Mouse (Mus musculus): ENCODE measurements around the gene Nr4a1. TPM values are rescaled to one million over a fixed set of nuclear protein-coding genes. Genes with fewer than 3 reads are reported as not detected.

The Nr4a1 gene
- total RNA-seq (2015) (6.5 and 11.3 TPM in 2 replicates), total RNA-seq (2017) (7.1 and 7.9 TPM in 2 replicates)

GRCm38 (mm10) chr15:101253886-101254795 is at the start of gene Nr4a1:
Nr4a1 (plus strand) TSS chr15:101254269.
- ATAC-seq (replicated peaks; ENCODE audit: poor library complexity) = peak; percentile 43

GRCm38 (mm10) chr15:101204781-101205180 is 49.3 kb upstream of the Nr4a1 start:
- ATAC-seq (replicated peaks; ENCODE audit: poor library complexity) = no peak

- peak; percentile 80 for ATAC-seq (replicated peaks; ENCODE audit: poor library complexity)
These were observed 43.8 kb upstream of the Nr4a1 start for GRCm38 (mm10) chr15:101210228-101210627.

- no peak for ATAC-seq (replicated peaks; ENCODE audit: poor library complexity)
These were observed 43.0 kb upstream of the Nr4a1 start for GRCm38 (mm10) chr15:101210998-101211613.

GRCm38 (mm10) chr15:101212435-101212834 is 41.6 kb upstream of the Nr4a1 start:
- ATAC-seq (replicated peaks; ENCODE audit: poor library complexity) = no peak

- ATAC-seq (replicated peaks; ENCODE audit: poor library complexity) = no peak
These were observed 38.9 kb upstream of the Nr4a1 start for GRCm38 (mm10) chr15:101215136-101215535.

- ATAC-seq (replicated peaks; ENCODE audit: poor library complexity) = no peak
These were observed 38.0 kb upstream of the Nr4a1 start for GRCm38 (mm10) chr15:101216036-101216435.

GRCm38 (mm10) chr15:101220905-101221297 is 33.2 kb upstream of the Nr4a1 start:
- ATAC-seq (replicated peaks; ENCODE audit: poor library complexity) = no peak

- peak; percentile 54 for ATAC-seq (replicated peaks; ENCODE audit: poor library complexity)
These were observed 32.6 kb upstream of the Nr4a1 start for GRCm38 (mm10) chr15:101221298-101222104.

GRCm38 (mm10) chr15:101222897-101223482 is 31.1 kb upstream of the Nr4a1 start:
- ATAC-seq (replicated peaks; ENCODE audit: poor library complexity) = peak; percentile 40

- no peak for ATAC-seq (replicated peaks; ENCODE audit: poor library complexity)
These were observed 30.5 kb upstream of the Nr4a1 start for GRCm38 (mm10) chr15:101223596-101223995.

- ATAC-seq (replicated peaks; ENCODE audit: poor library complexity) = peak; percentile 81
These were observed 29.8 kb upstream of the Nr4a1 start, which contains the start of gene Grasp for GRCm38 (mm10) chr15:101224006-101224906. Grasp (plus strand) TSS chr15:101224188.

GRCm38 (mm10) chr15:101224977-101225376 is 29.1 kb upstream of the Nr4a1 start:
- ATAC-seq (replicated peaks; ENCODE audit: poor library complexity) = no peak

- no peak for ATAC-seq (replicated peaks; ENCODE audit: poor library complexity)
These were observed 26.1 kb upstream of the Nr4a1 start for GRCm38 (mm10) chr15:101227971-101228370.

- no peak for ATAC-seq (replicated peaks; ENCODE audit: poor library complexity)
These were observed 25.0 kb upstream of the Nr4a1 start for GRCm38 (mm10) chr15:101228866-101229590.

- no peak for ATAC-seq (replicated peaks; ENCODE audit: poor library complexity)
These were observed 23.6 kb upstream of the Nr4a1 start for GRCm38 (mm10) chr15:101230503-101230902.

GRCm38 (mm10) chr15:101230995-101231647 is 22.9 kb upstream of the Nr4a1 start:
- peak; percentile 82 for ATAC-seq (replicated peaks; ENCODE audit: poor library complexity)

- no peak for ATAC-seq (replicated peaks; ENCODE audit: poor library complexity)
These were observed 22.4 kb upstream of the Nr4a1 start for GRCm38 (mm10) chr15:101231648-101232180.

Data from megakaryocyte progenitor cell, adult 5-6 weeks (primary cell).